Mouse (Mus musculus) heart, postnatal 14 days (tissue): Measurements from ENCODE around the gene Olfr248. TPM values are rescaled to one million over a fixed set of nuclear protein-coding genes. Genes with fewer than 3 reads are reported as not detected.
"Not testable (repeated sequence)": the region's sequence is repeated elsewhere in the genome, so short reads cannot be mapped to it uniquely, and the experiment has no call there.

Source experiments
- DNase-seq, 2 experiments: peaks; one replicate each; pipeline ENCODE4 v3.0.0; 2021 to 2022
- intact Hi-C: fragments of 180-260 bp; cut with DNase I; formaldehyde crosslinking; loops from one replicate; pipeline ENCODE4 v1.15.1; 2025
- long read RNA-seq, 2 experiments: library from polyadenylated mRNA; stranded (forward); transcript quantifications; one replicate each; pipeline ENCODE4 v2.0.0; 2021
- total RNA-seq, 2 experiments: library from RNA; stranded (reverse); gene quantifications; 2 replicates each; pipeline ENCODE4 v1.2.3; 2021

Olfr248 gene
- total RNA-seq: not detected
- long read RNA-seq, experiment 1: 0 reads
- long read RNA-seq, experiment 2: 0 reads

DNA sequence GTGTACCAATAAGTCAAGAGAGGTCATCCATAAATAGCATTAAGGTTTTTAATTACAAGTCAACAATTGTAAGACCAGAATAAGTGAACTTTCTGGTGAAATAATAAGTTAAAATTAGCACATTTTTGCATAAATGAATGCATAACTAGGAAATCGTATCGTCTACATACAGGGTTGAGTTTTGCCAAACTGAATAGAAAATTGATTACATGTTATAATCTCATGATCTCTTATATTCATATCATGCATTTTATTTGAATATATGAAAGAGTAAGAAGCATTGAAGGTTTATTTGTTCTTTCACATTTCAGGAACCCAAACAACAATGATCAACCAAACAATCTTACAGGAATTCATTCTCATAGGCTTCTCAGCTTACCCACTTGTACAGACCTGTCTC, at the start of gene Olfr248:
Olfr248 (plus strand) TSS at position 301 of the 400 bp plus-strand sequence.
- intact Hi-C loops: no loop called here
- DNase-seq: no peak

DNA sequence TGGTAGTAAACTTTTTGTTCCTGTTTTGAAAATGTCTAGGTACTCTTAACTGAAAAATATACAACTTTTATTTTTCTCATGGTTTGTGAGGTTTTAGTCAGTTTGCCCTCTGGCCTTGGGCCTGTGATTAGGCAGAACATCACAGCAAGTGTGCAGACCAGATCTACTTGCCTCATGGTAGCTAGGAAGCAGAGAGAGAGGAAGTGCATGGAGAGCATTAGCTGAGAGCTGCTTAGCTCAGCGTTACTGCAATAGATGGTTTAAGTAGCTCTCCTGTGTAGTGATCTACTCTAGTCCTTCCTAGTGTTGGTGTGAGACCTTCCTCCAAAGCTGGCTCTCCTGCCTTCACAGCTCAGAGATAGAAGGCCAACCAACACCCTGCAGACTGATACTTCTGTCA, 37.2 kb upstream of the Olfr248 start:
- DNase-seq, intact Hi-C loops: not testable (repeated sequence)

DNA sequence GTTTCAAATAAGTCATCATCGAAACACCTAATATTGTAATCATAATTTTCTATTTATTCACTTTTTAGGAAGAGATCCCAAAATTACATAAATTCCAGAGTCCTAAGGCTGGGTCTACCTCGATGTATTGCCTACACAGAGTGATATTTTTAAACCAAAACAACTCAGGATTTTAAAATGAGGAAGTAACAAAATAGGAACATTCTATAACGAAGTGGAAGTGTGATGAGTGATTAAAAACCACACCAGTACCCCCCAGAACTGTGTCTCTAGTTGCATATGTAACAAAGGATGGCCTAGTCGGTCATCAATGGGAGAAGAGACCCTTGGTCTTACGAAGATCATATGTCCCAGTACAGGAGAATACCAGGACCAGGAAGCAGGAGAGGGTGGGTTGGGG, 36.2 kb upstream of the Olfr248 start:
- no peak for DNase-seq
- intact Hi-C loops: no loop called here

DNA sequence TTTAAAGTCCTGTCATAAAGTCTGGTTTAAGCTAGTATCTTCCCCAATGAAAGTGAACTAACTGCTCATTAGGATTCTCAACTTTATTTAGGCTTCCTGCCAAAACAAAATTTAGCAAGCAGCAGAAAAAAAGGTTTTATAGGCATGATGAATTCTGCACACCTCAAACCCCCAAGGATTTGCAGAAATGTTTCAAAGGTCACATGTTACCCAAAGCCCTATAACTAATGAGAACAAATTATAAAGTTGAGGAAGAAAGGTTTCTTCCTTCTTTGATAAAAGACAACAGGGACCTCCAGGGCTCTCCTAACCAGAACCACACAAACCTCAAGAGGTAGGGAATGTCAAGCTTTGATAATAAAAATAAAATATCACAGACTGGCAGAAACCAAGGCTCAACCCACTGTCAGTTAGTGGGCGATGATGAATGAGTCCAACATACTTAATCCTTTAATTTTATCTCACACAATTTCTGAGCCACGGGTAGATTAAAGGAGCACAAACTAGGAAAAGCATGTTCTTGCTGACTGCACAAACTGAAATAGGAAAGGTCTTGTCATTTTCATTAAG, 25.9 kb upstream of the Olfr248 start, which contains the start of gene Olfr417:
Olfr417 (plus strand) TSS at position 241 of the 570 bp plus-strand sequence.
- DNase-seq: no peak
- intact Hi-C loops: no loop called here

DNA sequence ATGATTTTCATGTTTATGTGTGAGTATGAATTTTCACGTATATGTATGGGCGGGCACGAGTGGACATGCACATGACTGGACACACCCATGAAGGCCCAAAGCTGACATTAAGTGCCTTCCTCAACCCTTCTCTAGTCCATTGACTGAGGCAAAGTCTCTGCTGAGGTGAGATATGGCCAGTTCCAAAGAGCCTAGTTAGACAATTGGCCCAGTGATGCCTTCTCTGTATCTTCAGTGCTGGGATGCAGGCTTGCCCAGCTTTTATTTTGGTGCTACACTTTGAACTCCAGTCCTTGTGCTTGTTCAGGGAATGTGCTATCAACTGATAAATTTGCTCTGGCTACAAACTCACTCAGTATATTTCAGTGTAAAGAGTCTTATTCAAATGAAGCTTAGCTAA, 17.0 kb upstream of the Olfr248 start:
- intact Hi-C loops: no loop called here
- DNase-seq: no peak

DNA sequence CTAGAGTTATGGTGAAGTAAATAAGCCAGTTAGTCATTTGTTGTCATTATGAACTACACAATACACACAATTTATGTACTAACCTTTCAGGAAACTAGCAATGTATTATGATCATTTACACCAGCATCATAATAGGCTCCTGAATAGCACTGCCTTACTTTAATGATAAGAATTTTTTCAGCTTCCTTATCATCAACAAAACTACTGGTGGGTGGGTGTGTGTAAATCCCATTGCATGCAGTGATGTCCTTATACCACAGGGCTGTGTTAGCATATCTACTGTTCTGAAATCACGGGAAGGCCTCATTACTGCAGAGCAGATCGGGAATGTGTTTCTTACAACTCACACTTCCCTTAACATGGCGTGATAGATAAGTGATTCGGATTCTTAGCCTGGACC, 32.1 kb downstream of the Olfr248 start:
- no peak for DNase-seq
- intact Hi-C loops: no loop called here

DNA sequence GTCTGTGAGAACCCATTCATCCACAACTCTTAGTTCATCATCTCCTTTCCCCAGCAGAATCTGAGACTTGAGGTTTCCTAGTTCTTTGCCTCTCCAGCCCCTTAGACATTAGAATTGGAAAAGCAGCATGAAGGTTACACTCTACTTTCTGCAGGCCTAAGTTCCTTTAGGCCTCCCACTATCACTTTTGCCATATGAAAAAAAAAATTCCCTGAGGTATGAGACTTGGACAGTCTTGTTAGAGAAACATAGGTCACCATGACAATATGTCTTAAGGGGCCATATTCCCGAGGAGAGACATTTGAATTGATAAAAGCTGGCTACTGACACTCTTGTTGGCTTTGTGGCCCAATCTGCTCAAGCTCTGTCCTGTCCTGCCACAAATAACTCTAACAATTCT, 32.9 kb downstream of the Olfr248 start, which contains the start of gene Olfr414:
Olfr414 (plus strand) TSS at position 301 of the 400 bp plus-strand sequence.
- intact Hi-C loops: no loop called here
- DNase-seq: no peak

DNA sequence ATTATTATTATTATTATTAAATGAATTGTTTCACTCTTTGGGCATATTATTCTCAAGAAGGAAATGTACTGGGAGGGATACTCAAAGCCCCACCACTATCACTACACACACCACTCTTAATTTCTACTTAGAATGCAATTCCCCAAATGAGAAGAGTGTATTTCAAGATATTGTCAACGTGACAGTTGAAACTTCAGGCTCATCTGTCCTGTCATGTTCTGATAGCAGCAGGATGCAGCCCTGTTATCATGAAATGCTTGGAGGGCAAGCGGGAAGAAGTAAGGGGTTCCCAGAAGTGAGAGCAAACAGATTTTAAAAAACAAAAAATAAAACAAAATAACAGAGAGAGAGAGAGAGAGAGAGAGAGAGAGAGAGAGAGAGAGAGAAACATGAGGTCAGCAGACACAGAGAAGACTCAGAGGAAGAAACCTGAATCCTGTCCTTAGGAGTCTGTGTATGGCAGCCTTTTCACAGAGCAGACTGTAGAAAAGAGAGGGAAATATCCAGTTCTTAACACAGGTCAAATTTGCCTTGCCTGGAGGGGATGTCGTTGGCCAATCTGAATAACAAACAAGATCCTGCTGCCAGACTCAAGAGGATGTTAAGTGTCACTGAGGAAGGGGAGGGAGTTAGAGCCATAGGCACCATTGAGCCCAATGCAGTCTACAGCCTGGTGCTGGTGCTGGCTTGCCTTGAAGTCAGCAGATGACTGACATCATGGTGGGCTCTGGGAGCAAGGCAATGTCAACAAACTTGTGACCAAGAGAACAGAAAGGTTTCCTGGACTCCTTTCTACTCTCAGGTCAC, 35.5 kb downstream of the Olfr248 start:
- DNase-seq: no peak
- intact Hi-C loops: no loop called here

DNA sequence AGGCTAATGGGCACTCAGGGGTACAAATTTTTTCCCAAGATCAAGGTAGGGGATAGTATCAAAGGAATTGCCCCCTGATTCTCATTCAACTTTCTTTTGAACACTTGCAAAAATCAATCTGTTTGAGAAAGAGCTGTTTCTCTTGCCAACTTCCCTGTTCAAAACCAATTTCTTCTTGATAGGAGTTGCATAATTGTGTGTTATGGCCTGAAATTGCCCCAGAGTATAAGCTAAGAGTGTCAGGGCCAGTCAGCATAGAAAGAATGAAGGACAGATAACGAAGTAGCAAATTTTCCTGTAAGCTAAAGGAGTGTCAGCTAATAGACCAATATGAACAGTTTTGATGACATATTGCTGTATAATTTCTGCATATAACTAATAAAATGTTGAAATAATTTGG, 36.6 kb downstream of the Olfr248 start:
- no peak for DNase-seq
- intact Hi-C loops: no loop called here

DNA sequence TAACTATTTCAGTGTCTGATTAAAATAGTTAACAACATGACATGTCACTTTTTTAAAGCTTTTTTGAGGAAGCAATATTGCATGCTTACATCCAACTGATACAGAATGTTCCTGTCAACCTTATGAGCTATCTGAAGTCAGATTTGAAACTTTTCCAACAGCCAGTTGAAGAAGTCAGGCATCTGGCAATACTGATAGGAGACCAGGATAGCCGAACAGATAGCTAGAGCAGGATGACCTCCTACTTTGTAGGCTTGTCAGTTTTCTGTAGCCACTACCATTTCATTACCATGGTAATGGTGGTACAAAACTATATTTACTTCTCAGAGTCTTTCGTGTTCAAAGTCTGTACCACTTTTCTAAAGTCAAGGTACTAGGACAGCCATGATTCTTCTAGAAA, 37.6 kb downstream of the Olfr248 start:
- no peak for DNase-seq
- intact Hi-C loops: no loop called here

DNA sequence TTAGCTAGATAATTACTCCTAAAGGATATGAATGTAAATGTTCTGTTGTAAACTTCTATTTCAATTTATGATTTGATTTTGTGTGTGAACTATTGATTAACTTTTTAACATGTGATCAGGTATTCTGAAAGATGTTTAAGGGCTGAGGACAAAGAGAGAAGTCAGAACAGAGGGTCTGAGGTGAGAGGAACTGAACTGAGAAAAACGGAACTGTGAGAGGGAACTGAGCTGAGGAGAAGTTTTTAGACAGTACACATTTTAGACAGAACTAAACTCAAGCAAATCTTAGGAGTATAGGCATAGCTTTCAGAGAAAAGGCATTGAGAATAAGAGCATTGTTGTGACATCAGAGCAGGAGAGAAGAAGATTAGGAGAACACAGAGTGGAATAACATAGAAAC, 43.3 kb downstream of the Olfr248 start:
- no peak for DNase-seq
- intact Hi-C loops: no loop called here

Other genes starting within 250 kb of the Olfr248 start
- gene Olfr420, start 235.4 kb upstream of the Olfr248 start, total RNA-seq: not detected
- 10 to 100 TPM; 14.0 to 15.5 TPM for gene Spta1, start 218.3 kb upstream of the Olfr248 start, total RNA-seq
- not detected for gene Olfr419, start 139.0 kb upstream of the Olfr248 start, total RNA-seq
- gene Mptx1, start 60.5 kb upstream of the Olfr248 start, total RNA-seq: not detected
- gene Olfr417, start 25.9 kb upstream of the Olfr248 start, total RNA-seq: not detected
- not detected for gene Olfr414, start 33.0 kb downstream of the Olfr248 start, total RNA-seq
- gene Olfr220, start 51.0 kb downstream of the Olfr248 start, total RNA-seq: not detected
- gene Fmn2, start 110.8 kb downstream of the Olfr248 start, total RNA-seq: under 1 TPM; 0.20 to 0.33 TPM